Mouse (Mus musculus) erythroblast, embryonic 14.5 days (primary cell): Measurements from ENCODE around the gene Cecr2.

Experiments used
- GATA1 ChIP-seq: IDR thresholded peaks from 2 replicates; pipeline ENCODE4 v1.6.1; 2012; ENCODE audit warnings: low read length, inconsistent platforms, mixed read lengths
- TAL1 ChIP-seq: IDR thresholded peaks from 3 replicates; pipeline ENCODE4 v1.6.1; 2012; ENCODE audit warnings: low read length, inconsistent platforms, mixed read lengths

DNA sequence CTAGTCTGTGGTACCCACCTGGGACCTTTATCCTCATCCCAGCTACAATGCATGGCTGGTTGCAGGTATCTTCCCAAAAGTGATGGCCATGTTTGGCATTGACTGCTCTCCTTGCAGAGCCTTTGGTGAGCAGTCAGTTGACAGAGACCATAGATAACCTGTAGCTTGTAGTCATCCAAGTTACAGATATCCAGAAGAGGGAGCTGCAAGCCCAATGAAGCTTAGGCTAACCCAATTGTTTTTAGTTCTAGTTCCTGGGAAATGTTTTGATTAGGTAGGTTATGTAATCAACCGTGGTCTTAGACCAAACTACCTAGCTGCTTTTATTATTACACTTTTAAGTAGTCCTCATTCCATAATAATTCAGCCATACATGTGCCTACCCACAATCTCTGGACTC lies 105.2 kb downstream of the Cecr2 start:
- TF ChIP-seq TAL1 (no peak), GATA1 (no peak)
